Mouse (Mus musculus) MN1 (cell line): ENCODE data around the gene Lrrc46.
A peak's percentile ranks its signal among the peaks of the same experiment; 100 is the strongest.

Source experiments
- DNase-seq: peaks from one replicate; pipeline ENCODE4 v3.0.0-alpha.2; 2016; ENCODE audit warnings: low spot score

The Lrrc46 gene

DNA sequence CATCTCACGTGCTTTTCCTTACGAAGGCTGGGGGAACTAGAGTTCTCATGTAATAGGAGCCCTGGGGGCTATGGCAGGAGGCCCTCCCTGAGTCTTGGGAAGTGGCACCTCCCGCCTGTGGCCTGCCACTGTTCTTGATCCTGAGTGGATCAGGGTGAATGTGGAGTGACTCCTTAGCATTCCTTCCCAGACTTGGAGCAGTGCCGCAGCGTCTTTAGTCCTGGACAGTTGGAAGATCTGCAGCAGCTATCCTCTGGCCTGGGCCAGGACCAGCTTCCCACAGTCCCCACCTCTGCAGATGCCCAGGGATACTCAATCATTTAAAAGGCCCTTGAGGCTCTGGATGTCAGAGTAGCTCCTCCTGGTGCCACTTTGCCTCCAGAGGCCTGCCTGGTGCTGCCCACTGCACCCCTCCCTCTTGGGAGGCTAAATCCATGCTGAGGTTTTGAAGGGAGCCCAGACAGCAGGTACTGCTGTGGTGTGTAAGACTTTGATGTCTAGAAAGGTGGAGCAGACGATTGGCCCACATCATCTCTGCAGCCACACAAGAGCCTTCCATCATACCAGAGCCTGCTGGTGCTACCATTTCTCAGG lies 8.4 kb upstream of the Lrrc46 start:
- DNase-seq: peak; percentile 53

DNA sequence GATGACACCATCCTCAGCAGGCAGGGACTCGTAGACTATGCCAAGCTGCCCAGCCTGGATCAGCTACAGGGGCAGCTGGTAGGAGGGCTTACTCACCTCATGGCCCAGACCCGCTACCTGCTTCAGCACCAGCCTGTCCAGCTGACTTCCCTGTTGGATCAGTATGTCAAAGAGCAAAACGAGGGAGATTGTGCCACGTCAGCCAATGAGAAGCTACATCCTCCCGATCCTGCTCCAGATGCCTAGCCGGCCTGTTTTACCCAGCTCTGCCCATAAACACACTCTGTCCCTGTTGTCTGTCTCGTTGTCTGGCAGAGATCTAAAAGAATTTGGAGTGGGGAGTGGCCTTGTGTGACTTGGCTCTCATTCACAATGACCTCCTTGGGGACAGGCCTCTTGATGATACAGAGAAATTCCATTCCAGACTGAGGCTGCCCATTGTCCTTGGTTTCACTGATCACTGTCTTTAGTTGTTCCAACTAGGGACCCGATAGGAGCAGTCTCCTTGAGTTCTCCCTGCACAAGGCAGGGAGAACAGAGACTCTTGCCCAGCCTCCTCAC lies 7.0 kb upstream of the Lrrc46 start:
- peak; percentile 61 for DNase-seq

DNA sequence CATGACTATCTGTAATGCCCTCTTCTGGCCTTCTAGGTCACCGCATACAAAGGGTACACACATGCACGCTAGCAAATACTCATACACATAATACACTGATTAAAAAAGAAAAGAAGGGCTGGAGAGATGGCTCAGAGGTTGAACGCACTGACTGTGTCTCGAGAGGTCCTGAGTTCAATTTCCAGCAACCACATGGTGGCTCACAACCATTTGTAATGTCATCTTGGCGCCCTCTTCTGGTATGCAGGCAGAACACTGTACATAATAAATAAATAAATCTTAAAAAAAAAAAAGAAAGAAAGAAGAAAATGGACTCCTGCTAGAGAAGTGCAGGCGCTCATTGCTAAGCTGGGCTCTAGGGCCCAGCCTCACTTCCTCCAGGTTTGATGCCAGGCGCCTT lies 4.7 kb upstream of the Lrrc46 start:
- DNase-seq: no peak

DNA sequence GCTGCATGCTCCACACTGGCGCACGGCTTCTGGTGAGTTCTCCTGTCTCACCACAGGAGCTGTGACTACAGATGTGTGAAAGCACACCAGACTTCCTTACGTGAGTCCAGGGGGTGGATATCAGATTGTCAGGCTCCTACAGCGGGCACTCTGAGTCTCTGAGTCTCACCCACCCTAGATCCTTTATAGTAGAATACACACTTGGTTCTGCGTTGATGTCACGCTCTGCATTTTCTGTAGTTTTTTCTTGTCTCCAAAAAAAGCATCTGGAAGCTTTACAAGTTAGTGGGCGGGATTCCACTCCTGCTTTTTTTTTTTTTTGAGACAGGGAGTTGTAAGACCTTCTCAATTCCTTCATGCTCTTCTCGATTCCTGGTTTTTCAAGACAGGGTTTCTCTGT lies 3.7 kb upstream of the Lrrc46 start:
- no peak for DNase-seq

- no peak for DNase-seq
Observed at GRCm38 (mm10) chr11:97040301-97041021, 746 bp downstream of the Lrrc46 start.

- DNase-seq: no peak
Observed at GRCm38 (mm10) chr11:97038881-97039280, 2.3 kb downstream of the Lrrc46 start.

DNA sequence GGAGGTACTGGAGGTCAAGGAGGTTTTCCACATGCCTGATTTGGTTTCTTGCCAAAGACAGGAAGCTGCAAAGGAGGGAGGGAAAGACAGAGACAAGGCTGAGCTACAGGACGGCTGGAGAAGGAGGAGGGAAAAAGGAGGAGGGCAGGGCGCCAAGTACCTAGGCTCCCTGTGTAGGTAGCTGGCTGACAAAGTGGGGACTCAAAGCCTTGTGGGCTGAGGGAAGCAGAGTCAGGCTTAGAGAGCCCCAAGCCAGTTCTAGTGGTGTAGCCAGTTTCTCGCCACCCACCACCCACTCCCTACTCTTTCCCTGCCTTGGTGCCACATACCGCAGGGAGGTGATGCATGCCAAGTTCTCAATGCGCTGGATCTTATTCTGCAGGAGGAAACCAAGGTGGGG lies 5.1 kb downstream of the Lrrc46 start:
- no peak for DNase-seq

DNA sequence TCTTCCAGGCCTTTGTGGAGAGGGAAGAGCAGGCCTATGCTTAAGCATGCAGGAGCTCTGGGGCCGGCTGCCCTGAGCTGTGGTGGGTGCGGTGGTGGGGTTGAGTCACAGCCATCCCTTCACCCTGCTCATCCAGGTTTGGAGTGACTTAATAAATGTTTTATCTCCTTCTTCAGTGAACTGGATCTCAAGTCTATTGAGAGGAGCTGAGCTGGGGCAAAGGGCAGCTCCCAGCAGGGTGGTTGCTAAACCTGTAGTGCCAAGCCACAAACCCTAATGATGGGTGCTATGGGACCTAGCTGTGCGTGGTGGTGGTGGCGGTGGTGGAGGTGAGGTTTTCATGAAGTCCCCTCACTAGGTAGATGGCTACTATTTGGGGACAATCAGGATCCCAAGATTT lies 7.4 kb downstream of the Lrrc46 start:
- DNase-seq: no peak

GRCm38 (mm10) chr11:97032499-97032898 lies 8.7 kb downstream of the Lrrc46 start:
- DNase-seq: no peak

GRCm38 (mm10) chr11:97031977-97032376 lies 9.2 kb downstream of the Lrrc46 start:
- DNase-seq: no peak

- no peak for DNase-seq
Observed at GRCm38 (mm10) chr11:97030426-97030825, 10.8 kb downstream of the Lrrc46 start.

GRCm38 (mm10) chr11:97029686-97030417 lies 11.4 kb downstream of the Lrrc46 start, which contains the start of gene Scrn2:
Scrn2 (plus strand) TSS chr11:97029938.
- peak; percentile 79 for DNase-seq

- DNase-seq: peak; percentile 85
Observed at GRCm38 (mm10) chr11:97025721-97026344, 15.4 kb downstream of the Lrrc46 start.

DNA sequence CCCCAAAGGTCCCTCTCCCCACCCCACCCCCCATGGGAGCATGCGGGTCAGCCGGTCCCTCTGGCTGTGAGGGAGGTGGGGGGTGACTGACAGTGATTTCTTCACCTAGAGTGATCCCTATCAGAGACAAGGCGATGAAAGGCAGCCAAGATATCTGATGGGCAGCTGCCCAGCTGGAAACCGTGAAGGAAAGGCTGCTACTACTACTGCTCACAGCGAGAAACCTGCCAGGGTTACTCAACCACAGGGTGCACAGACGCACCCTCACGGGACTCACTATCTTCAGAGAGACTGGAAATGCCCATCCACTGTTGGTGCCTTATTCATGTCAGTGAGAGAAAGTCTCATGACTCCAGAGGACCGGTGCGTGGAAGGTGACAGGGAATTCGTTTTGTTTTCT lies 16.2 kb downstream of the Lrrc46 start:
- peak; percentile 63 for DNase-seq

DNA sequence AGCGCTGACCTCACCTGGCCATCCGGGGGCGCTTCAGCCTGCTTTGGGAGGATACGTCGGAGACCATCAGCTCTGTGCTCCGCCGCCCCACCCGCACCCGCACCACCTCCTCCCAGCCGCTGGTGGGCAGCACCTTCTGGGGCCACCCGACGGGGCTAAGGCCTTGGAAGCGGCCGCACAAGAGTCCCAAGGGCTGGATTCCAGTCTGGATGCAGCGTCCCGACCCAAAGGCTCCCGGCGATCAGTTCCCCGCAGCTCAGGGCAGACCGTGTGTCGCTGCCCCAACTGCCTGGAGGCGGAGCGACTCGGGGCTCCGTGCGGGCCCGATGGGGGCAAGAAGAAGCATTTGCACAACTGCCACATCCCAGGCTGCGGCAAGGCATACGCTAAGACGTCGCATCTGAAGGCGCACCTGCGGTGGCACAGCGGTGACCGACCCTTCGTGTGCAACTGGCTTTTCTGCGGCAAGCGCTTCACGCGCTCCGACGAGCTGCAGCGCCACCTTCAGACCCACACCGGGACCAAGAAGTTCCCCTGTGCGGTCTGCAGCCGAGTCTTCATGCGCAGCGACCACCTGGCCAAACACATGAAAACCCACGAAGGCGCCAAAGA lies 19.2 kb downstream of the Lrrc46 start:
- DNase-seq: no peak

DNA sequence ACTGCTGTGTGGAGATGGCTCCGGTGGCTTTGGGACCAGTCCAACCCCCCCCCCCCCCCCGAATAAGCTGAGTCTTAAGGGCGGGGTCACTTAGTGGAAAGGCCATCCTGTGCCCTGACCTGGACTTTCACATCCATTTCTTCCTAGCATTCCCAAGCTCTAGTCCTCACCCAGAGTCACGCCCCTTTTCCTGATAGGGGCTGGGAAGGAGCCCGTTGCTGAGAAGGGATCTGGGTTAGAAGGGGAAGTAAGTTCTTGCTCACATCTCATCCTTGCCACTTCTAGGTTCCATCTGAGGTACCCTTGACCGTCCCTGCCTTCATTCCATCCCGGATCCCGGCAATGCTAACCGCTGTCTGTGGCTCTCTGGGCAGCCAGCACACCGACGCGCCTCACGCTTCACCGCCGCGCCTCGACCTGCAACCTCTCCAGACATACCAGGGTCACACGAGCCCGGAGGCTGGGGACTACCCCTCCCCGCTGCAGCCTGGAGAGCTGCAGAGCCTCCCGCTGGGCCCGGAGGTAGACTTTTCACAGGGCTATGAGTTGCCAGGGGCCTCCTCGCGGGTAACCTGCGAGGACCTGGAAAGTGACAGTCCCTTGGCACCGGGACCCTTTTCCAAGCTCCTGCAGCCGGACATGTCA lies 20.0 kb downstream of the Lrrc46 start:
- DNase-seq: no peak

- DNase-seq: peak; percentile 38
Observed at GRCm38 (mm10) chr11:97019345-97019708, 21.9 kb downstream of the Lrrc46 start.

DNA sequence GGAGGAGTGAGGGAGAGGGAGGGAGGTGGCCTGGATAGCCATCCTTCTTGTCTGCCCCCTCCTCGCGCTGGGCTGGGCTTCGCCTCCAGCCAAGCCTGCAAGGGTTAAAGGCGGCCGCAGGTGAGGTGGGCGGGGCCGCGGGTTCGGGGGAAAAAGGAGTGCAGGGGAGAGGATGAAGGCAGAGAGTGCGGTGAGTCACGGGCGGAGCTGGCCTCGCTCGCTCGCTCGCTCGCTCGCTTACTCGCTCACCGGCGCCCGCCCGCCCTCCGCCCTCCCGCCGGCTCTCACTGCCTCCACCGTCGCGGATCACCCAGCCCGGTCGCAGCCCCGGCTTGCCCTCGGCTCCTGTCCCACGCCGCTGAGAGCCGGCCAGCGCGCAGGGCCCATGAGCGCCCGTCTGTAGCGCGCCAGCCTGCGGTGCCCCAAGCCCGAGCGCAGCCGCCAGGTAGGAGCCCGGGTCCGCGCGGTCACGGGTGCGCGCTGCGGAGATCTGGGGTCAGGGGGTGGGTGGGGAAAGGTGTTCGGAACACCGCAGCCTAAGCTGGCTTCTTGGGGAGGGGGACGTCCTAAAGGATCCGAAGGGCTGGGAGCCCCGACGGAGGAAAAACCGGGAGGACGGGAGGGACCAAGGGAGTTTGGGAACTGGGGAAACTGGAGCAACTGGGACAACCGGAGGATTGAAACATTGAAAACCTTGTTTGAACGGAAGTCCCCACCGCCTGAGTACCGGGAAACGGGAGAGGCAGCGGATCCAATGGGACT lies 22.4 kb downstream of the Lrrc46 start:
- peak; percentile 55 for DNase-seq

DNA sequence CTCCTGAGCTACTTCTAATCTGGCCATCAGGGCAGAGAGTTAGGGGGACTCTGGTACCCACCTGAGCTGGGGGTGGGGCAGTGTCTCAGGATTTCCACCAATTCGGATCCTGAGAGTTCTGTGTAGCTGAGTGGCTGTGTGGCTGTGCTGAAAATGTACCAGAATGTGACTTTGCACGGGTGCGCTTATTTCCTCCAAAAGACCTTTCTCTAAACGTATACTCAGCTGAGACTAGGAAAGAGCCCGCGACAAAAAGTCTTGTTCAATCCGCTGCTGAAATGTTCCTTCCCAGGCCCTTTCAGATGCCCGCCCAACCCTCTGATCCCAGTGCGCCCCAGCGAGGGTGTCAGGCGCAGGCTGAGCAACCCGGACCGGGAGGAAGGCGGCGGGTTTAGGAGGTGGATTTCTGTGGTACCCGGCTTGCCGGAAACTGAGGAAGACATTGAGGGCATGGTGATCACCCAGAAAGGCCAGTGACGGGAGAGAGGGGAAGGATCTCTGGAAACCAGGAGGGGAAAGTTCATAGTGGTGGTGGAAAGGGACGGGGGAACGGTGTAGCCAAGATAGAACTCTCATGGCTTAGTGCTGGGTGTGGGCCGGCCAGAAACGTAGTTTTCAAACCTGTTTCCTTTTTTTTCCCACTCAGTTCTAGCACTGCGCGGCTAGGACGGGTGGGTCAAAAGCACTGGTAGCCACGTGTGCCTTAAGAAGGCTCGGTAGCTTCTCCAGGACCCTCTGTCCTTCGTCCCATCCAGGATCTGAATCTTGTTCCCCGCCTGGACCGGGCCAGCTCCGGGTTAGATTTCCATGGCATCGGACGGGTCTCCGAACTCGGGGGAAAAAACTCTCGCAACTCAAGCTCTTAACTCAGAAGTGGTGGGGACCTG lies 23.3 kb downstream of the Lrrc46 start:
- DNase-seq: no peak
